Mouse (Mus musculus): ENCODE measurements around the gene Wipi2.

DNA sequence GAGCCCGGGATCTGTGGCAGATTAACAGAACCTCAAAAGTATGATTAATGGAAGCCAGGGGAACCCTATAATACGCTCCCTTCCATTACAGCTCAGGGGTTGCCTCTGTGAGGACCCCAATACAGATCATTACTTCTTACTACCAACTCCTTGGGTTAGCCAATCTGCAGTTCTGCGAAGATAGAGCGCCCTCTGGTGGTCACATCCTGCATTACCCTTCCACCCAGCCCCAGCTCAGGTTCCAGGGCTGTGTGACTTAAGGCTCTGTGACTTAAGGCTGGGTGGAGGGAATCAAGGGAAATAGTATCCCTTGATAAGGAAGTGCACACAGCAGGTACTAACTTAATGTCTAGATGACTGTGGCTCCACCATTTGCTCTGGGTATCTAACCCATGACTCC lies 90.5 kb downstream of the Wipi2 start:
- TF ChIP-seq CTCF (IDR thresholded peaks at IDR 0.05; ENCODE audit: low read depth) = peak; percentile 96
- TF ChIP-seq EP300 (IDR thresholded peaks at IDR 0.05; ENCODE audit: low read depth) = no peak

All from liver, postnatal 0 days (tissue).